Mouse (Mus musculus): ENCODE data around the gene Prl7a1.

The Prl7a1 gene

GRCm38 (mm10) chr13:27642393-27642792, at the start of gene Prl7a1:
TSS of gene Prl7a1 (minus strand) at chr13:27642493.
- no peak for DNase-seq (ENCODE audit: low spot score)

GRCm38 (mm10) chr13:27667936-27668335, 25.6 kb upstream of the Prl7a1 start, which contains the start of gene Prl7a2:
TSS of gene Prl7a2 (minus strand) at chr13:27668036.
- DNase-seq (ENCODE audit: low spot score) = no peak

- DNase-seq (ENCODE audit: low spot score) = no peak
These were observed 18.5 kb upstream of the Prl7a1 start for GRCm38 (mm10) chr13:27660747-27661146.

DNA sequence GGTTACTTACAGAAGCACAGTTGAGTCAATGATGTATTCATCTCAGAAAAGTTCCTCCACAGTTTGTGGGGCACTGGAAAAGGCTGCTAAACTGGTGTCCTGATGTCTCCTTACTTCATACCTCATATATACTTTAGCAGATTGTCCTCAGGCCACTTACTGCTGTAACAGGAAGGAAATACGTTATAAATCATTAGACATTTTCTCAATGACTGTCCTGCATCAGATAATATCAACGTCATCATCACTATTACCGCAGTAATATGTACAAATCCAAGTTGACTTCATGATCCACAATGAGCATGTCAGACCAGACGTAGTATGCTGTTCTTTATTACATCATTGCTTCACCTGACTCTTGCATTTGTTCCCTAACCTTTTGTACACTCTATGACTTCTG, 31.8 kb downstream of the Prl7a1 start, which contains the start of gene Prl7b1:
Prl7b1 (minus strand) TSS at position 101 of the 400 bp plus-strand sequence.
- no peak for DNase-seq (ENCODE audit: low spot score)
